Mouse (Mus musculus): ENCODE results near the gene Tcf12.

- TF ChIP-seq CTCF (IDR thresholded peaks at IDR 0.05; ENCODE audit: extremely low read depth, insufficient read depth, insufficient read length, insufficient replicate concordance) (no peak), POLR2A (IDR thresholded peaks at IDR 0.05; ENCODE audit: low read depth, low read length) (no peak)
Observed at GRCm38 (mm10) chr9:72088893-72089611, 22.6 kb downstream of the Tcf12 start.

All from spleen, adult 2 months (tissue).